Mouse (Mus musculus): ENCODE results near the gene Shtn1.

Gene Shtn1

GRCm38 (mm10) chr19:59052053-59052452 lies 23.8 kb downstream of the Shtn1 start:
- no peak for DNase-seq (ENCODE audit: low read depth, low spot score)

- DNase-seq (ENCODE audit: low read depth, low spot score): no peak
These were observed 24.3 kb downstream of the Shtn1 start for GRCm38 (mm10) chr19:59051622-59052021.

GRCm38 (mm10) chr19:59048852-59049251 lies 27.0 kb downstream of the Shtn1 start:
- no peak for DNase-seq (ENCODE audit: low read depth, low spot score)

GRCm38 (mm10) chr19:59047511-59047910 lies 28.4 kb downstream of the Shtn1 start:
- DNase-seq (ENCODE audit: low read depth, low spot score): no peak

DNA sequence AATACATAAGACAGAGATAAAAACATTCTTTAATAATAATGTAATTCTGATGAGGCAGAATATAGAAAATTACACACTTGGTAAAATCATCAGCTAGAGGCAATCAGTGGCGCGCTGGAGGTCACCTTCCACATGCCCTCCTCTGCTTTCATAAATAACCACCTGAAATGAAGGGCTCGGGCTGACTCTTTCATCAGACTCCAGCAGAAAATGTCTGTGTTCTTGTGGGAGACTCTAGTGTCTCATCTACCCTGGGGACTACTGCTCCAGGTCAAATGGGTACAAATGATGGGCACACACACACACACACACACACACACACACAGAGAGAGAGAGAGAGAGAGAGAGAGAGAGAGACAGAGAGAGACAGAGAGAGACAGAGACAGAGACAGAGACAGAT lies 34.8 kb downstream of the Shtn1 start:
- DNase-seq (ENCODE audit: low read depth, low spot score): no peak

DNA sequence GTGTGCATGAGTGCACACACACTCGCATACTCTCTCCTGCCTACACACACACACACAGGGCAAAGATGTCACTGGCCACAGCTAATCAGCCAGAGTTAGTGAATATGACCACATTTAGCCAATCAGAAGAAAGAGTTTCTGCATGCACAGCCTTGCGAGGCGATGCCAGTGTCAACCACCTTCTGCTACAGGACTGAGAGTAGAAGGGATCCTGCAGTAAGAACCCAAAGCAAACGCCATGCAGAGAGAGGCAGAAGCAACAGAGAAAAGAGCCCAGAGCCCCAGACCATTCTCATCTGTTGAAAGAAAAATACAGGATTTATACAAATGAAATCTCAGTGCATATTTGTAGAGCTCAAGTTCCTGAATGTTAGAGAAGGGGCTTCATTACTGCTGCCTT lies 37.1 kb downstream of the Shtn1 start:
- no peak for DNase-seq (ENCODE audit: low read depth, low spot score)

DNA sequence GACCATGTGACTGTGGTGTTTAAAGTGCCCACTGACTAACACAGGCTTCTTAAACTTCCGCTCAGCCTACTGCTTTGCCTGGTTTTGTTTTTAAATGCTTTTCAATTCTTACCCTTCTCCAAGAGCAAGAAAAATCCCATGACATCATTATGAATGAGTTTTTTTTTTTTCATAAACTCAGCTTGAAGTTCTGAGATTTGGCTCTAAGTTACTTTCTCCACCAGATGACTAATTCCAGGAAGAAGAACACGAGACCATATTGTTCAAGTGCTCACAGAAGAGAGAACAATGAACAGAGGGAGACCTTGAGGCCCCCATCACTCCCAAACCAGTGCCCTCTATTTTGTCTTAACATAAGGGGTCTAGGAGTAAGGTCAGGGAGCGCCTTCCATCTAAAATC lies 39.1 kb downstream of the Shtn1 start:
- no peak for DNase-seq (ENCODE audit: low read depth, low spot score)

- DNase-seq (ENCODE audit: low read depth, low spot score): no peak
These were observed 42.7 kb downstream of the Shtn1 start for GRCm38 (mm10) chr19:59033241-59033640.

DNA sequence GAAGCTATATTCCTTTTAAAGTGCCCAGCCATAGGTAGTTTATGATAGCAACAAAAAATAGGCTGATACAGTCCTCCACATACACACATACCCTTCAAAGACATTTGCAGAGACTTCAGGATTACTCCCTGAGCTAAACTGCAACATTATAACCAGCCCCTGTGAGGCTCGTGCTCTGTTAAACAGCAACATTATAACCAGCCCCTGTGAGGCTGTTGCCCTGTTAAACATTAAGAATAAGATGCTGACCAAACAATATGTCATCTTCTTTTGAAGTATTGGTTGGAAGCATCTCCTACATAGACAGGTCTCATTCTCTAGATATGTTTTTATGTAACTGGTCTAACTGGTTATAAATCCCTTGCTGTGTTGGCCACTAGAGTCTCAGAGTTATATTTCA lies 45.7 kb downstream of the Shtn1 start:
- DNase-seq (ENCODE audit: low read depth, low spot score): no peak

DNA sequence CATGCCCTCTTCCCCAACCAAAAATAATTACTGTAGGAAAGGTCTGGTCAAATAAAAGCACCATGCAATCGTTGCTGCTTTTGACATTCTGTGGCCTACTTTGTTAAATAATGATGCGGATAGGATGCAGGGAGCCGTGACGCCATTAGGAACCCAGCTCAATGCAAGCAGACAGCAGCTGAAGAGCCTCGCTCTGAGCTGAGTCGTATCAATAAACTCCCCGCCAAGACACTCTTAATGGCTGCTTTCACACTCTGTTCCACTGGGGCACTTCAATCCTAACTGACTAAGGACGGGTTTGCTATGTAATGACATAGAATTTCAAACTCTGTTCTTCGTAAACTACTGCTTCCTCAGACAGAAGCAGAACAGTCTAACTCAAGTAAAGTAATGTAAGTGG lies 46.9 kb downstream of the Shtn1 start:
- no peak for DNase-seq (ENCODE audit: low read depth, low spot score)

GRCm38 (mm10) chr19:59028130-59028529 lies 47.8 kb downstream of the Shtn1 start:
- no peak for DNase-seq (ENCODE audit: low read depth, low spot score)

DNA sequence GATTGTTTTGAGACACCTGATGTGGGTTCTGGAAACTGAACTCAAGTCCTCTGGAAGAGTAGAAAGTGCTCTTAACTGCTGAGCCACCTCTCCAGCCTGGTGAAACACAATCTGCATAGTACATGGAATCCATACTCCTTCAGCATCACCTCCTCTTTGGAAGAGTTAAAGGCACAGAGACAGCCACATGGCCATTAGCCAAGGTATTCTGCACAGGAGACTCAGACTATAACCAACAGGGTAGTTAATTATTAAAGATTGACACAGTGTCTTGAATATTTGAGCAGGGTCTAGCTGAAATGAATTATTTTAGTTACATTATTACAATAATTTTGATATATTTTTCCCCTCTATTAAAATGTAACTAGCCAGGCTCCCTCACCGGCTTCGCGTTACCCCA lies 52.0 kb downstream of the Shtn1 start:
- DNase-seq (ENCODE audit: low read depth, low spot score): no peak

GRCm38 (mm10) chr19:59021644-59022043 lies 54.3 kb downstream of the Shtn1 start:
- no peak for DNase-seq (ENCODE audit: low read depth, low spot score)

DNA sequence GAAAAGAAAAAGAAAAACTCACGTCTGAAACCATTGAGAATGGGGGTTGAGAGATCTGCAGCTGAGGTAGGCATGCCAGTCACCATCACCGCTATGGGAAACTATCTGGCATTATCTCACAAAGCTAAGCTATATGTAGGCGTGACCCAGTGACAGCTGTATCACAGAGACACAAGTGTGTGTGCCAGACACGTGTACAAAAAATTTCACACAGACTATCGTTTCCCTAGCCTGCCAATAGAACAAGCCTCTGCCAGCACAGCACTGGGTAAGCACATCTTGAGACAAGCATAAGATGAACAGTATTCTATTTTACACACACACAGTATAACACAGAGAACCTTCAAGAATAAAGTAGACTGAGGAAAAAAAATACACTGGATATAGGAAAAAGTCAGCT lies 65.1 kb downstream of the Shtn1 start:
- no peak for DNase-seq (ENCODE audit: low read depth, low spot score)

DNA sequence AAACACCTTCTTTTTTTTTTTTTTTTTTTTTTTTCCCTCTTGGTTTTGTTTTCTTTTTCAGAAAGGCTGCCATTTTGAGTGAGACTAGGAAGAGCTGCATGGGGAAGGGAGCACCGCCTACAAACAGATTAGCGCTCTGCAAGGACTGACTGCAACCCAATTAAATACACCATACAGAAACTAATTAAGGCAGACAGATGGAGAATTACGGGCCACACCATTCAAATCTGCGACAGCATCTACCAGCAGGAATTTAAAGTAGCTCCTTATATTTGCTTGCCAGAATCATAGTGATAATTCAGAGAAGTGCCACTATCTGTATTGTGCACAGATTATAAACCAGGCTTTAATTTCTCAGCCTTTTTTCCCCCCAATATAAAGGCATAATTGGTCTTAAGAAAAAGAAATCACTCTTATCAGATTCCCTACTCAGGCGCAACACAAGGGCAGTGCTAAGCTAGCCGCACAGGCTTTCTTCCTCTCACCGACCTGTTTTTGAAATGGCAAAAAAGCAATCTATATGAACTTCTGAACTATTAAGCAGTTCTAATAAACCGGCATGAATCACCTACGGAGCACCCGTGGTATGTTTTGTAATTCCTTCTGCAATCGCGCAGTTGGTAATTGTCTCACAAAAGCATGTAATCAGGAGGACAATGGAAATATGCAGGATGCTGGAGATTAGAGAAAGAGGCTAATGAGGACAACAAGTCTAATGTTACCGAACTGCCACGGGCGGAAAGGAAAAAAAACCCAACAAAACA lies 69.1 kb downstream of the Shtn1 start:
- DNase-seq (ENCODE audit: low read depth, low spot score): no peak

- DNase-seq (ENCODE audit: low read depth, low spot score): no peak
These were observed 73.1 kb downstream of the Shtn1 start for GRCm38 (mm10) chr19:59002827-59003226.

DNA sequence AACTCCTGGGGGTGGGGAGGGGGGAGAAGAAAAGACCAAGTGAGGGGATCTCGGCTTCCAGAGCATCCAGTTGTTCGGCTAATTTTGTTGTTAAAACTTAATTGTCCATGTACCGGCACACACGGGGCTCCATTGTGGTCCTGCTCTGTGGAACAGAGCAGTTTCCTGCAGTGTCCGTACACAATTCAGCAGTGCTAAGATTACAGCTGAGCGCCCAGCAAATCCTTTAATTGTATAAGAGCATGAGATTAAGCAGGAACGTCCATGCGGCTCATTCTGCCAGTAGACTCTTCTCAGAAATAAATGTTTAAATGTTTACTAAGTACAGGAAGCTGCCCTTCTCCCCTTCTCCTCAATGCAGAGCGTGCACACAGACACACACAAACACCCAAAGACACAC lies 94.3 kb downstream of the Shtn1 start:
- no peak for DNase-seq (ENCODE audit: low read depth, low spot score)

- no peak for DNase-seq (ENCODE audit: low read depth, low spot score)
These were observed 95.9 kb downstream of the Shtn1 start for GRCm38 (mm10) chr19:58980056-58980440.

DNA sequence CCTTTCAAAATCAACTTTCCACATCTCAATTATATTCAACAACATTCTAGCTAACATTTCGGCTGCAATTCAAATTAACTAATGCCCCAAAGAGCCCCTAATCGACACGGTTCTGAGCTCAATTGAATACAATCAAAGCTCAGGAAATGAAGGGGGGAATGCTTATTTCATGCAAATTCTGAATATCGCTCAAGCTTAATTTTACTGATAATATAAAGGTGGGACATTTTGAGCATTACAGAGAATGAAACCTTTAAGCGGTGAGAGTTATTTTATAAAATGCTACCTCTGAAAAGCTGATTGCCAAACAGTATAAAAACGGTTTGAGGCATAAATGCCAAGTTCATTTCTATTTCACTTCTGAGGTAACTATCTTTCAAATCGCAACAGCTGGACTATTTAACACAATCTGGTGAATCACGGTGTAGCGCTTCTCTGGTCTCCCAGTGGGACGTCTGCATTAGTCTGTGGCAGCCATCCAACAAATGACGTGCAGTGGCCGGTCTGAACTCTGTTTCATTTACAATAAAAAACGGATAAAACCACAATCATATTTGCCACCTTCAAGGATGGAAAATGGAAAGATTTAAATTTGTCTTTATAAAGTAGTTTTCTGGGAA lies 96.4 kb downstream of the Shtn1 start:
- no peak for DNase-seq (ENCODE audit: low read depth, low spot score)

DNA sequence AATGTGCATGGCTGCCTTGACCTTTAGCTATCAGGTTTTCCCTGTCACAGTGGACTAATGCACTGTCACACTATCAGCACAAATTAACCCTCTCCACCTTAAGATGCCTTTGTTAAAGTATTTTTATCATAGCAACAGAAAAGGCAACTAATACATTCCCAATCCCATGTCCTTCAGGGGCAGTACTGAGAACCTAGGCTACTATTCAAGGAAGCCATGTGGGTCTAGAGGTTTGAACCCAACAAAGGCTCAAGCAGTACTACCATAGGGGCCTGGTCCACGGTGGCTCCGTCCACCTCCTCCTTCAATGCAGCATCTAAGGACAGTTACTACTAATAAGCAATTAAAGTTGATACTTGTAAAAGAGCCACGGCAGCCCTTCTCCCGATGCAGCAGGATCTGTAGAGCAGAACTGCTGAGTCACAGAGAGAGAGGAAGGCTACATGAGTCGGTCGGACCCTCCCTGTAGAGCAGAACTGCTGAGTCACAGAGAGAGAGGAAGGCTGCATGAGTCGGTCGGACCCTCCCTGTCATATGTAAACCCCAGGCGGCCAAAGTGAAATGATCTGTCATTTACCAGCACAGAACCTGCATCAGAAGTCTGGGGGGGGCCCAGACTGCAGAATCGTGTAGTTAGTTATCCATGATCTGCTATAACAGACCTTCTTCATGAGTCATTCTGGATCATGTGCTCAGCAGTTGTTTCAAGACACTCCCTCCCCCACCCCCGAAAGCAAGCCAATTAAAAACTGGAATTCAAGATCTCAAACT lies 97.3 kb downstream of the Shtn1 start:
- DNase-seq (ENCODE audit: low read depth, low spot score): no peak

GRCm38 (mm10) chr19:58975216-58975863 lies 100.6 kb downstream of the Shtn1 start:
- no peak for DNase-seq (ENCODE audit: low read depth, low spot score)

DNA sequence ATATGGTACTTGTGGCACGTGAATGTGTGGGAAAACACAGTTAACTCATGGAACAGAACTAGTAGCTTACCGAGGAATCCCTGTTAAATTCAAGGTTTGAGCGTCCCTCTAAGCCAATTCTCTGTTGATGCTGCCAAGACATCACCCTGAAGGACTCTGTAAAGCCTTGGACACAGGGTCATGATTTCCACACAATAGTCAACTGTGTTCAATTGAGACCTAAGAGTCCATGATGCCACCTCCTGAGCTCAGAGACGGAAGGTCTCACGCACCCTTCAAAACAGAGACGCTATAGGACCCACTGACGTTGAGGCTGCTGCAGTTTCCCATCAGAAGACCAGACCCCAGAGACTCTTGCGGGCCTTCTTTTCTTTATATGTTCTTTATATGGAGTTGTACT lies 101.8 kb downstream of the Shtn1 start:
- no peak for DNase-seq (ENCODE audit: low read depth, low spot score)

Measured in forelimb bud, embryonic 11.5 days (tissue).